Mouse (Mus musculus) MEL (cell line): ENCODE data around the gene Itpr2. TPM values are rescaled to one million over a fixed set of nuclear protein-coding genes. Genes with fewer than 3 reads are reported as not detected.

Experiments
- DNase-seq: peaks from one replicate; pipeline ENCODE4 v3.0.0; 2011; ENCODE audit warnings: low read depth, low spot score
- H3K27ac ChIP-seq: 2 replicates; pipeline ENCODE4 v1.5.1; 2012; ENCODE audit warnings: low read depth, mild to moderate bottlenecking, control low read depth, low read length, moderate library complexity; ENCODE audit not compliant: control insufficient read depth
- H3K27me3 ChIP-seq, 2 experiments: fragments of 150-350 bp in 1 of 2; sonication (generic) in 1 of 2; 2 replicates each; pipeline ENCODE4 v1.6.1; 2012; ENCODE audit warnings: low read length in 2 of 2, mild to moderate bottlenecking in 2 of 2, improper control_type of control experiment in 1 of 2, moderate library complexity in 1 of 2; ENCODE audit not compliant: insufficient read depth in 2 of 2, control insufficient read depth in 1 of 2
- H3K36me3 ChIP-seq, 2 experiments: 2 replicates each; pipeline ENCODE4 v1.6.1; 2012 to 2014; ENCODE audit warnings: low read length in 2 of 2, improper control_type of control experiment in 1 of 2, inconsistent platforms in 1 of 2, mild to moderate bottlenecking in 1 of 2; ENCODE audit not compliant: insufficient read depth in 2 of 2, control insufficient read depth in 1 of 2
- H3K4me1 ChIP-seq, 2 experiments: fragments of 150-350 bp in 1 of 2; sonication (generic) in 1 of 2; 2 replicates each; pipeline ENCODE4 v1.6.1; 2012; ENCODE audit warnings: low read length in 2 of 2, improper control_type of control experiment in 1 of 2, mild to moderate bottlenecking in 1 of 2; ENCODE audit not compliant: insufficient read depth in 2 of 2, control insufficient read depth in 1 of 2
- H3K4me3 ChIP-seq, 2 experiments: fragments of 150-350 bp in 1 of 2; sonication (generic) in 1 of 2; 2 replicates each; pipeline ENCODE4 v1.5.1; 2012; ENCODE audit warnings: low read depth in 2 of 2, low read length in 2 of 2, mild to moderate bottlenecking in 2 of 2, moderate library complexity in 2 of 2, control low read depth in 1 of 2, improper control_type of control experiment in 1 of 2; ENCODE audit not compliant: control insufficient read depth in 1 of 2, insufficient read depth in 1 of 2
- H3K79me2 ChIP-seq: 2 replicates; pipeline ENCODE4 v1.6.1; 2012; ENCODE audit warnings: mild to moderate bottlenecking, low read length, moderate library complexity; ENCODE audit not compliant: control insufficient read depth, poor library complexity, insufficient read depth
- H3K9ac ChIP-seq: 2 replicates; pipeline ENCODE4 v1.6.1; 2012; ENCODE audit warnings: low read depth, mild to moderate bottlenecking, control low read depth, low read length, moderate library complexity; ENCODE audit not compliant: control insufficient read depth, poor library complexity, severe bottlenecking
- H3K9me3 ChIP-seq: fragments of 150-350 bp; sonication (generic); replicated peaks from 2 replicates; pipeline ENCODE4 v1.6.1; 2012; ENCODE audit warnings: mild to moderate bottlenecking, low read length, improper control_type of control experiment, moderate library complexity; ENCODE audit not compliant: insufficient read depth
- BHLHE40 ChIP-seq: IDR thresholded peaks from 2 replicates; pipeline ENCODE4 v1.6.1; 2012; ENCODE audit warnings: low read depth, mild to moderate bottlenecking, inconsistent platforms, low read length, improper control_type of control experiment, borderline replicate concordance
- CHD1 ChIP-seq: IDR thresholded peaks from 2 replicates; pipeline ENCODE4 v1.6.1; 2012; ENCODE audit warnings: low read depth, mild to moderate bottlenecking, inconsistent platforms, low read length, improper control_type of control experiment
- CHD2 ChIP-seq: IDR thresholded peaks from 2 replicates; pipeline ENCODE4 v1.6.1; 2011; ENCODE audit warnings: low read length, improper control_type of control experiment
- E2F4 ChIP-seq: IDR thresholded peaks from 2 replicates; pipeline ENCODE4 v1.6.1; 2011; ENCODE audit warnings: low read depth, low read length, improper control_type of control experiment, borderline replicate concordance
- ELF1 ChIP-seq: IDR thresholded peaks from 2 replicates; pipeline ENCODE4 v1.6.1; 2014; ENCODE audit warnings: low read depth, mild to moderate bottlenecking, inconsistent platforms, low read length, improper control_type of control experiment, moderate library complexity
- EP300 ChIP-seq, 2 experiments: IDR thresholded peaks; 2 replicates each; pipeline ENCODE4 v1.6.1; 2011; ENCODE audit warnings: improper control_type of control experiment in 2 of 2, low read length in 2 of 2, low read depth in 1 of 2, mild to moderate bottlenecking in 1 of 2
- ETS1 ChIP-seq: IDR thresholded peaks from 2 replicates; pipeline ENCODE4 v1.6.1; 2012; ENCODE audit warnings: low read depth, mild to moderate bottlenecking, inconsistent platforms, low read length, improper control_type of control experiment, moderate library complexity
- GABPA ChIP-seq: IDR thresholded peaks from 2 replicates; pipeline ENCODE4 v1.6.1; 2012; ENCODE audit warnings: low read depth, mild to moderate bottlenecking, inconsistent platforms, low read length, improper control_type of control experiment, moderate library complexity
- HCFC1 ChIP-seq: IDR thresholded peaks from 2 replicates; pipeline ENCODE4 v1.6.1; 2012; ENCODE audit warnings: low read depth, mild to moderate bottlenecking, inconsistent platforms, low read length, improper control_type of control experiment, moderate library complexity
- JUND ChIP-seq: IDR thresholded peaks from 2 replicates; pipeline ENCODE4 v1.6.1; 2011; ENCODE audit warnings: low read depth, mild to moderate bottlenecking, improper control_type of control experiment, low read length
- MAX ChIP-seq: IDR thresholded peaks from 2 replicates; pipeline ENCODE4 v1.6.1; 2011; ENCODE audit warnings: low read length, improper control_type of control experiment
- MAZ ChIP-seq: IDR thresholded peaks from 2 replicates; pipeline ENCODE4 v1.6.1; 2012; ENCODE audit warnings: low read depth, mild to moderate bottlenecking, inconsistent platforms, low read length, improper control_type of control experiment
- MEF2A ChIP-seq: IDR thresholded peaks from 2 replicates; pipeline ENCODE4 v1.6.1; 2014; ENCODE audit warnings: low read depth, mild to moderate bottlenecking, inconsistent platforms, low read length, improper control_type of control experiment; ENCODE audit not compliant: poor library complexity, insufficient replicate concordance, severe bottlenecking; ENCODE audit errors: extremely low read depth
- MXI1 ChIP-seq: IDR thresholded peaks from 2 replicates; pipeline ENCODE4 v1.6.1; 2011; ENCODE audit warnings: mild to moderate bottlenecking, low read depth, low read length, improper control_type of control experiment
- MYB ChIP-seq: IDR thresholded peaks from 2 replicates; pipeline ENCODE4 v1.6.1; 2011; ENCODE audit warnings: mild to moderate bottlenecking, low read depth, low read length, improper control_type of control experiment
- MYC ChIP-seq: IDR thresholded peaks from 2 replicates; pipeline ENCODE4 v1.6.1; 2011; ENCODE audit warnings: low read depth, mild to moderate bottlenecking, low read length, improper control_type of control experiment, moderate library complexity
- NELFE ChIP-seq: IDR thresholded peaks from 2 replicates; pipeline ENCODE4 v1.6.1; 2011; ENCODE audit warnings: low read depth, low read length, improper control_type of control experiment
- NRF1 ChIP-seq: IDR thresholded peaks from 2 replicates; pipeline ENCODE4 v1.6.1; 2014; ENCODE audit warnings: low read depth, mild to moderate bottlenecking, inconsistent platforms, low read length, improper control_type of control experiment, moderate library complexity; ENCODE audit not compliant: poor library complexity, insufficient read depth, severe bottlenecking
- POLR2AphosphoS2 ChIP-seq: IDR thresholded peaks from 2 replicates; pipeline ENCODE4 v1.6.1; 2011; ENCODE audit warnings: low read length, improper control_type of control experiment
- POLR2AphosphoS5 ChIP-seq: IDR thresholded peaks from 2 replicates; pipeline ENCODE4 v1.6.1; 2012; ENCODE audit warnings: low read depth, borderline replicate concordance, mild to moderate bottlenecking, inconsistent platforms, low read length, moderate library complexity, mixed read lengths
- RAD21 ChIP-seq: IDR thresholded peaks from 2 replicates; pipeline ENCODE4 v1.6.1; 2011; ENCODE audit warnings: mild to moderate bottlenecking, low read depth, low read length, improper control_type of control experiment
- RCOR1 ChIP-seq: IDR thresholded peaks from 2 replicates; pipeline ENCODE4 v1.6.1; 2012; ENCODE audit warnings: low read depth, mild to moderate bottlenecking, inconsistent platforms, low read length, improper control_type of control experiment
- TBP ChIP-seq: IDR thresholded peaks from 2 replicates; pipeline ENCODE4 v1.8.0; 2011; ENCODE audit warnings: low read depth, low read length, improper control_type of control experiment
- TCF12 ChIP-seq: IDR thresholded peaks from 2 replicates; pipeline ENCODE4 v1.6.1; 2014; ENCODE audit warnings: low read depth, mild to moderate bottlenecking, inconsistent platforms, low read length, improper control_type of control experiment, moderate library complexity
- USF1 ChIP-seq: IDR thresholded peaks from 2 replicates; pipeline ENCODE4 v1.6.1; 2014; ENCODE audit warnings: low read depth, mild to moderate bottlenecking, inconsistent platforms, low read length, improper control_type of control experiment, moderate library complexity
- USF2 ChIP-seq, 2 experiments: IDR thresholded peaks; 2 replicates each; pipeline ENCODE4 v1.6.1; 2011 to 2012; ENCODE audit warnings: improper control_type of control experiment in 2 of 2, low read length in 2 of 2, borderline replicate concordance in 1 of 2, inconsistent platforms in 1 of 2, low read depth in 1 of 2, mild to moderate bottlenecking in 1 of 2; ENCODE audit not compliant: insufficient read depth in 1 of 2
- ZC3H11A ChIP-seq: IDR thresholded peaks from 2 replicates; pipeline ENCODE4 v1.6.1; 2012; ENCODE audit warnings: low read depth, mild to moderate bottlenecking, inconsistent platforms, low read length, improper control_type of control experiment
- ZKSCAN1 ChIP-seq: IDR thresholded peaks from 2 replicates; pipeline ENCODE4 v1.6.1; 2012; ENCODE audit warnings: low read depth, mild to moderate bottlenecking, inconsistent platforms, low read length, improper control_type of control experiment, moderate library complexity
- ZMIZ1 ChIP-seq: IDR thresholded peaks from 2 replicates; pipeline ENCODE4 v1.6.1; 2012; ENCODE audit warnings: low read depth, mild to moderate bottlenecking, inconsistent platforms, low read length, improper control_type of control experiment, moderate library complexity
- ZNF384 ChIP-seq: IDR thresholded peaks from 2 replicates; pipeline ENCODE4 v1.6.1; 2012; ENCODE audit warnings: low read depth, mild to moderate bottlenecking, inconsistent platforms, low read length, improper control_type of control experiment
- polyA plus RNA-seq, 2 experiments: library from polyadenylated mRNA; stranded (reverse) in 1 of 2; unstranded in 1 of 2; fragments of >175 nt in 1 of 2; fragments of >200 nt in 1 of 2; gene quantifications; 2 replicates each; pipeline versions ENCODE4 v1.2.1 to v1.2.4; 2012; ENCODE audit warnings: low replicate concordance in 2 of 2, low read depth in 1 of 2; ENCODE audit not compliant: insufficient read length in 2 of 2, insufficient read depth in 1 of 2, missing spikeins in 1 of 2
- total RNA-seq: library from RNA; depleted of rRNA; stranded (reverse); fragments of 300-350 nt; gene quantifications from 2 replicates; pipeline ENCODE4 v1.2.3, GENCODE M21; 2012

Itpr2 gene
- total and polyA plus RNA-seq, 3 experiments = 1.5 to 3.0 TPM; not detected in 1

DNA sequence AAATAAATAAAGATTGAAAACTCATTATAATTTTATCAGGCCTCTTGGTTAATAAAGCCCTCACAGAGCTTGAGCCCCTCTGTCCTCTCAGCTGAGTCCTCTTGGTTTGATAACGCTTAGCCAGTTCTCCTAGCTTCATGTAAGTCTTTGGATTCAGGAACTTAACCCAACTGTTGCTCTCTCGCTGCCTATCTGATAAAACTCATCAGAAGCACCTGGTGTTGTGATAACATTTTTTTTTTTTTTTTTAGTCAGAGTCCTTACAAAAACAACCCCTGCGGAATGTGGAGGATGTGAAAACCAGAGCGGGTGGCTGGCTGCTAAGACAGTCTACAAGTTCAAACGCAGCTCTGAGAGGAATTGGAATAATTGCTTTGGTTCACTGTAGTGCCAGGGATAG lies 45.3 kb downstream of the Itpr2 start (continued):
- no peak for TF ChIP-seq MEF2A
- no peak for TF ChIP-seq BHLHE40
- TF ChIP-seq ELF1 = no peak
- no peak for TF ChIP-seq MAZ
- no peak for TF ChIP-seq USF2 (IDR thresholded peaks at IDR 0.05; ENCODE audit: borderline replicate concordance in 1 of 2, insufficient read depth in 1 of 2, low read depth in 1 of 2, low read length in 2 of 2)
- peak; percentile 95 for TF ChIP-seq ETS1
- no peak for TF ChIP-seq CHD2
- no peak for TF ChIP-seq MXI1
- TF ChIP-seq MYB = no peak
- TF ChIP-seq, all 39 proteins: peak for 5

- peak; percentile 93 for DNase-seq
- H3K4me1 ChIP-seq = peaks cover 34 to 38% of the 10 kb centered on the region in 2 experiments
- H3K27ac ChIP-seq = peak overlapping the region; percentile 95
- no peaks in the 10 kb centered on the region for H3K9me3 ChIP-seq
- peak overlapping the region; percentile 45 for H3K9ac ChIP-seq
- no peaks in the 10 kb centered on the region for H3K27me3 ChIP-seq
- H3K4me3 ChIP-seq = peak overlapping the region; percentile 5 to 12; a peak in 1 of 4 replicates
- no peaks in the 10 kb centered on the region for H3K79me2 ChIP-seq
- peaks cover 0 to 35% of the 10 kb centered on the region in 2 experiments; a peak in 2 of 4 replicates for H3K36me3 ChIP-seq
- TF ChIP-seq CHD1 (no peak), ZKSCAN1 (peak; percentile 94), MYC (0 out of 2 replicates have a peak, but pooled peaks have one; percentile 18), TCF12 (peak; percentile 70), ZMIZ1 (no peak), MYB (peak; percentile 74), USF2 (IDR thresholded peaks at IDR 0.05; ENCODE audit: borderline replicate concordance in 1 of 2, insufficient read depth in 1 of 2, low read depth in 1 of 2, low read length in 2 of 2) (no peak), ZC3H11A (no peak), E2F4 (no peak), TBP (peak; percentile 59; the same call in 1 of the 2 replicates), HCFC1 (no peak; the same call in 1 of the 2 replicates), JUND (peak; percentile 32; the same call in 1 of the 2 replicates), MXI1 (peak; percentile 75), POLR2AphosphoS5 (no peak), GABPA (peak; percentile 100), MEF2A (no peak), NELFE (no peak), BHLHE40 (peak; percentile 41; the same call in 1 of the 2 replicates), ZNF384 (peak; percentile 84), POLR2AphosphoS2 (peak; percentile 48; the same call in 1 of the 2 replicates), ETS1 (peak; percentile 98), NRF1 (no peak), USF1 (no peak), RCOR1 (no peak), RAD21 (no peak), MAX (peak; percentile 50), EP300 (IDR thresholded peaks at IDR 0.05; ENCODE audit: low read depth in 1 of 2, low read length in 2 of 2) (peak; percentile 80 to 81)
Observed at GRCm38 (mm10) chr6:146454520-146455511, 47.2 kb downstream of the Itpr2 start.
